Mouse (Mus musculus): ENCODE results near the gene Crxos. TPM values are rescaled to one million over a fixed set of nuclear protein-coding genes. Genes with fewer than 3 reads are reported as not detected.

Gene Crxos
- total RNA-seq, 2 experiments from 2014 or later, result not detected

- no peak for ATAC-seq (replicated peaks; ENCODE audit: poor library complexity, severe bottlenecking)
These were observed 37.5 kb downstream of the Crxos start for GRCm38 (mm10) chr7:15919947-15920346.

GRCm38 (mm10) chr7:15920645-15921190 is 38.3 kb downstream of the Crxos start:
- no peak for ATAC-seq (replicated peaks; ENCODE audit: poor library complexity, severe bottlenecking)

- peak; percentile 50 for ATAC-seq (replicated peaks; ENCODE audit: poor library complexity, severe bottlenecking)
These were observed 39.4 kb downstream of the Crxos start for GRCm38 (mm10) chr7:15921796-15922195.

- ATAC-seq (replicated peaks; ENCODE audit: poor library complexity, severe bottlenecking), result peak; percentile 94
These were observed 39.9 kb downstream of the Crxos start, which contains the start of gene Selenow for GRCm38 (mm10) chr7:15922220-15922773. TSS of gene Selenow (minus strand) at chr7:15922402.

- peak; percentile 92 for ATAC-seq (replicated peaks; ENCODE audit: poor library complexity, severe bottlenecking)
These were observed 47.5 kb downstream of the Crxos start for GRCm38 (mm10) chr7:15929910-15930309.

GRCm38 (mm10) chr7:15930543-15930942 is 48.1 kb downstream of the Crxos start:
- no peak for ATAC-seq (replicated peaks; ENCODE audit: poor library complexity, severe bottlenecking)

- no peak for ATAC-seq (replicated peaks; ENCODE audit: poor library complexity, severe bottlenecking)
These were observed 49.2 kb downstream of the Crxos start for GRCm38 (mm10) chr7:15931635-15932034.

- no peak; the same call in 1 of the 2 replicates for ATAC-seq (replicated peaks; ENCODE audit: poor library complexity, severe bottlenecking)
These were observed 51.3 kb downstream of the Crxos start for GRCm38 (mm10) chr7:15933437-15934359.

GRCm38 (mm10) chr7:15937491-15937890 is 55.1 kb downstream of the Crxos start:
- ATAC-seq (replicated peaks; ENCODE audit: poor library complexity, severe bottlenecking), result no peak

- ATAC-seq (replicated peaks; ENCODE audit: poor library complexity, severe bottlenecking), result no peak
These were observed 56.2 kb downstream of the Crxos start for GRCm38 (mm10) chr7:15938621-15939020.

- no peak for ATAC-seq (replicated peaks; ENCODE audit: poor library complexity, severe bottlenecking)
These were observed 61.9 kb downstream of the Crxos start for GRCm38 (mm10) chr7:15944311-15944710.

- ATAC-seq (replicated peaks; ENCODE audit: poor library complexity, severe bottlenecking), result no peak
These were observed 62.8 kb downstream of the Crxos start for GRCm38 (mm10) chr7:15945211-15945610.

GRCm38 (mm10) chr7:15945721-15946536 is 63.5 kb downstream of the Crxos start, which contains the start of gene Nop53:
TSS of gene Nop53 (minus strand) at chr7:15946074.
- ATAC-seq (replicated peaks; ENCODE audit: poor library complexity, severe bottlenecking), result peak; percentile 71

GRCm38 (mm10) chr7:15947653-15948260 is 65.3 kb downstream of the Crxos start:
- ATAC-seq (replicated peaks; ENCODE audit: poor library complexity, severe bottlenecking), result no peak

GRCm38 (mm10) chr7:15948381-15948941 is 66.0 kb downstream of the Crxos start:
- ATAC-seq (replicated peaks; ENCODE audit: poor library complexity, severe bottlenecking), result peak; percentile 60

- ATAC-seq (replicated peaks; ENCODE audit: poor library complexity, severe bottlenecking), result peak; percentile 45
These were observed 66.9 kb downstream of the Crxos start for GRCm38 (mm10) chr7:15949216-15949790.

GRCm38 (mm10) chr7:15950008-15950407 is 67.6 kb downstream of the Crxos start:
- ATAC-seq (replicated peaks; ENCODE audit: poor library complexity, severe bottlenecking), result no peak

- no peak for ATAC-seq (replicated peaks; ENCODE audit: poor library complexity, severe bottlenecking)
These were observed 70.0 kb downstream of the Crxos start for GRCm38 (mm10) chr7:15952416-15952815.

All from granulocyte monocyte progenitor cell, adult 5-6 weeks (primary cell).